Mouse (Mus musculus): ENCODE data around the gene Zhx3.

GRCm38 (mm10) chr2:160780154-160780833, 92.5 kb downstream of the Zhx3 start:
- TF ChIP-seq CTCF (IDR thresholded peaks at IDR 0.05; ENCODE audit: insufficient read depth, low read length) (no peak), POLR2A (IDR thresholded peaks at IDR 0.05; ENCODE audit: borderline replicate concordance, extremely low read depth, low read depth, low read length) (no peak)

Measured in lung, adult 2 months (tissue).